Mouse (Mus musculus): ENCODE results near the gene Klb. TPM values are rescaled to one million over a fixed set of nuclear protein-coding genes. Genes with fewer than 3 reads are reported as not detected.

The Klb gene
- total RNA-seq, 2 experiments from 2014 or later, result not detected

Other genes with a start within 250 kb of the Klb start
- 16.9 and 18.0 TPM in 2 replicates for gene Klhl5, start 240.8 kb upstream of the Klb start, total RNA-seq (2014; fragmentation: Nextera tagmentation)
- gene Klhl5, start 240.8 kb upstream of the Klb start, total RNA-seq (2017), result 11.9 and 25.2 TPM in 2 replicates
- gene Wdr19, start 148.6 kb upstream of the Klb start, total RNA-seq (2014; fragmentation: Nextera tagmentation), result 1.5 and 9.1 TPM in 2 replicates
- 2.1 and 5.8 TPM in 2 replicates for gene Wdr19, start 148.6 kb upstream of the Klb start, total RNA-seq (2017)
- 67.0 and 94.1 TPM in 2 replicates for gene Rfc1, start 12.6 kb upstream of the Klb start, total RNA-seq (2014; fragmentation: Nextera tagmentation)
- 105 and 140 TPM in 2 replicates for gene Rfc1, start 12.6 kb upstream of the Klb start, total RNA-seq (2017)
- 3,188 and 3,587 TPM in 2 replicates for gene Rpl9, start 43.1 kb downstream of the Klb start, total RNA-seq (2014; fragmentation: Nextera tagmentation)
- 2,324 and 2,626 TPM in 2 replicates for gene Rpl9, start 43.1 kb downstream of the Klb start, total RNA-seq (2017)
- 50.8 and 71.9 TPM in 2 replicates for gene Lias, start 43.2 kb downstream of the Klb start, total RNA-seq (2014; fragmentation: Nextera tagmentation)
- 56.3 and 62.0 TPM in 2 replicates for gene Lias, start 43.2 kb downstream of the Klb start, total RNA-seq (2017)
- gene Ugdh, start 87.6 kb downstream of the Klb start, total RNA-seq (2014; fragmentation: Nextera tagmentation), result 12.1 and 14.1 TPM in 2 replicates
- gene Ugdh, start 87.6 kb downstream of the Klb start, total RNA-seq (2017), result 19.4 and 51.7 TPM in 2 replicates
- not detected in 2 replicates for gene Gm43552, start 144.5 kb downstream of the Klb start, total RNA-seq (2014; fragmentation: Nextera tagmentation)
- not detected in 2 replicates for gene Gm43552, start 144.5 kb downstream of the Klb start, total RNA-seq (2017)
- gene Smim14, start 188.9 kb downstream of the Klb start, total RNA-seq (2014; fragmentation: Nextera tagmentation), result 23.2 and 24.9 TPM in 2 replicates
- gene Smim14, start 188.9 kb downstream of the Klb start, total RNA-seq (2017), result 26.1 and 26.9 TPM in 2 replicates
- 109 and 117 TPM in 2 replicates for gene Ube2k, start 188.9 kb downstream of the Klb start, total RNA-seq (2014; fragmentation: Nextera tagmentation)
- 53.3 and 60.8 TPM in 2 replicates for gene Ube2k, start 188.9 kb downstream of the Klb start, total RNA-seq (2017)

All from megakaryocyte-erythroid progenitor cell, adult 5-6 weeks (primary cell).